Mouse (Mus musculus) kidney, postnatal 14 days (tissue): ENCODE results near the gene Arpp21.

ENCODE experiments used
- DNase-seq: peaks from one replicate; pipeline ENCODE4 v3.0.0; 2022; ENCODE audit warnings: mixed read lengths

The Arpp21 gene

GRCm38 (mm10) chr9:112230716-112231361 lies 4.9 kb downstream of the Arpp21 start:
- DNase-seq: no peak

GRCm38 (mm10) chr9:112228470-112228869 lies 7.3 kb downstream of the Arpp21 start:
- DNase-seq: no peak

DNA sequence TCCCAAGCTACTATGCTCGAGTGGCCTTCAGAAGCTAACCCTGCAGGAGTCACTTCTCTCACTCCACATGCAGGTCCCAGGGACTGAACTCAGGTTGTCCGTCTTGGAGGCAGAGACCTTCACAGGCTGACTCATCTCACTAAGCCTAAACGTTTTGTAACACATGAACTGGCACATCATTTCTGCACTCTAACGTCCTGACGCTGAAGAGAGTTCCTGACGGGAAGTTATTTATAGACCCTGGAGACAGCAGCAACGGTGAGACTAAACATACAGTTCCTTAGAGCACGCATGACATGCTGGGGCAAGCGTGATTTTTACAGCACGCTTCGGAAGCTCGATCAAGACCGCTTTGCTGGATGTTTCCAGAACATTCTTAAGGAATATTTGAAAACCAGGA lies 8.6 kb downstream of the Arpp21 start:
- DNase-seq: no peak

GRCm38 (mm10) chr9:112226511-112226910 lies 9.2 kb downstream of the Arpp21 start:
- DNase-seq: no peak

- DNase-seq: no peak
Observed at GRCm38 (mm10) chr9:112225046-112225445, 10.7 kb downstream of the Arpp21 start.

GRCm38 (mm10) chr9:112219372-112219771 lies 16.4 kb downstream of the Arpp21 start:
- DNase-seq: no peak

- no peak for DNase-seq
Observed at GRCm38 (mm10) chr9:112218237-112218636, 17.5 kb downstream of the Arpp21 start.

DNA sequence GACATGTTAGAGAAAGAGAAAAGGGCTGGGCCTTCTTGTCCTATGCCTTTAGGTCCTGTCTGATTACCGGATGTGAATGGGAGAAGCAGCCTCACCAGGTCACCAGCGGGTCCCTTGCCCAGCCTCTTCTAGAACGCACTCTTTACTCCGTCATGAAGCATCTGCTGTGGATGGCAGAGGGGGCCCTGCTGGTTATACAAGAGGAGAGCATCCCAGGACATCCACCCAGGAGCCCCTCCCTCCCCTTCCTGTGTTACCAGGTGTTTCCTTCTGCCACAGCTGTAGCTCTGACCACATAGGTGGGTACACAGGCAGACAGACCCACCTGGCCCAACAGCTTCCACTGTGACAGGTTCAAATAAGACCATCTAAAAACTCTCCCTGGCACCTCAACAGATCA lies 18.6 kb downstream of the Arpp21 start:
- DNase-seq: no peak

DNA sequence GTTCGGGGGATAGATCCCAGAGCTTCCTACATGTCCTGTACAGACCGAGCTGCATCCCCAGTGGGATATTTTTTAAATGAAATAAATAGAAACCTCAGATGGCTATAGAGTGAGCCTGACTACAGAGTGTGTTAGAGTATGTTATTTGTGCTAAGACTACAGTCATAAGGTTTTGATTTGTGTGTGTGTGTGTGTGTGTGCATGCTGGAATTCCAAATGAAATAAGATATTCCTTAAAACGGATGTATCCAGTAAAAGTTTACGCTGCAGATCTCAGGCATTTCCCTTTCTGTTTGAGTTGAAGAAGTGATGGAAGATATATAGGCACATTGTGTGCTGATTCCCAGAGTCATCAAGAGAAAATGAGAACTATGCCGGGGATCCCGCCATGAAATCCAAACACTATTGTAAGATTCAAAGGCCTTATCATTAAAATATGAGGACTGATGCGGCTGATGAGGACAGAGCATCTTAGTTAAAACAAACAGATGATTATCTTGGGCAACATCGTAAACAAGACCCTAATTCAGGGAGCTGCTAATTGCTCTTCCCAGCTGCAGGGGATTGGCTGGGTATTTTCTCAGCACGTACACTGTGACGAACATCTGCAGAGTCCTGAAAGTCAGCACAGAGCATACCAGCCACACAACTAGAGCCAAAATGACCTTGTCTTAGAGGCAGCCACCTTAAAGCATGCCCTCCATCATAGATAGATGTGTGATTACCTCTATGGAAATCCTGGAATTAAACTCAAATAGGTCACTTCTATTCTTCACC lies 20.5 kb downstream of the Arpp21 start:
- no peak for DNase-seq

DNA sequence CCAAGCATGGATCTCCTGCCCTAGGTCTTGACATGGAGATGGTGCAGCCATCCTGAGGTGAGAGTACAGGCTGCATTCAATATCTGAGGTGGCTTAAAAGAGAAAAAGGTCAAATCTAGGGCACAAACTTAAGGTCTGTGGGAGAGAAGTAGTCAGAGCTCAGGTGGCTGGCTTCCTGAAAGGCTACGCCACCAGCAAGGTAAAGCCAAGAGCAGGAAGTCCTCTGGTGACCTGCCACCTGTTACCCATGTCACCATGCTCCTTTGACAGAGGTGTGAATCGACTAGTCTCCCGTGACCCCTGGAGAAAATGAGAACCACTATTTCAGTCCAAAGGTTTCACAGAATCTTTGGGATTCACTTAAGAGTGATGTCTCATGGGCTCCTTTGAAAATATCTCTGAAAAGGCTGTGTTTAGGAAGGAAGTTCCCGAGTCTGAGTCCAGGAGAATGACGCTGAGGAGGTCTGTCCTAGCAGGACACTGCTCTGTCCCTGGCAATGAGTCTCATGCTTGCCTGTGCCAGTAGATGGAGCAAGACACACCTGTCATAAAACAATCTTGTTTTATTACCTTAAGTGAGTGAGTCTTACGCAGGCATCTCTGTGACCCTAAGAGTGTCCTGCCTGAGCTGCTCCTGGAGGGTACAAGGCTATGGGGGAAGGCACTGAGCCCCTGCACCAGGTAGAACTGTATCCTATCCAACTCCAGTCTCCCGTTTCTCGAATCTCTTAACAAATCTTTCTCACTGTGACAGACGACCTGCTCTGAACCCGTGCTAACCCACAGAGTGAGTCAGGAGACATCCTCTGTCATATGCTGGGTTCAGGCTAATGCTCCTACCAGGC lies 22.1 kb downstream of the Arpp21 start:
- DNase-seq: no peak

- no peak for DNase-seq
Observed at GRCm38 (mm10) chr9:112209803-112210202, 25.9 kb downstream of the Arpp21 start.

GRCm38 (mm10) chr9:112207767-112208166 lies 28.0 kb downstream of the Arpp21 start:
- DNase-seq: no peak

GRCm38 (mm10) chr9:112198296-112198695 lies 37.4 kb downstream of the Arpp21 start:
- DNase-seq: no peak

DNA sequence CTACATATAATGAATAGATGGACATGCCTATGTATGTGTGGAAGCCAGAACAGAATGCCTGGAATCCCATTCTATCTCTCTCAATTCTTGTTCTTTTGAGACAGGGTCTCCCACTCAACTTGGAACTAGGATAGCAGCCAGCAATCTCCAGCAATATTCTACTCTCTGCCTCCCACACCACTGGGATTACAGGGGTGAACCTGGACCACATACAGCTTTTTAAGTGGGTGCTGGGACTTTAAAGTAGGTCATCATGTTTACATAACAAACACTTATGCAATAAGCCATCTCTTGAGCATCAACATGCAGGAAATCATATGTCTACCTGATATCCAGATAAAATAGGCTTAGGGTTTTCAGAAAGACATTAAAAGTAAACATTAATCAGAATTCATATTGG lies 41.7 kb downstream of the Arpp21 start:
- DNase-seq: no peak

GRCm38 (mm10) chr9:112189394-112189793 lies 46.3 kb downstream of the Arpp21 start:
- DNase-seq: no peak

DNA sequence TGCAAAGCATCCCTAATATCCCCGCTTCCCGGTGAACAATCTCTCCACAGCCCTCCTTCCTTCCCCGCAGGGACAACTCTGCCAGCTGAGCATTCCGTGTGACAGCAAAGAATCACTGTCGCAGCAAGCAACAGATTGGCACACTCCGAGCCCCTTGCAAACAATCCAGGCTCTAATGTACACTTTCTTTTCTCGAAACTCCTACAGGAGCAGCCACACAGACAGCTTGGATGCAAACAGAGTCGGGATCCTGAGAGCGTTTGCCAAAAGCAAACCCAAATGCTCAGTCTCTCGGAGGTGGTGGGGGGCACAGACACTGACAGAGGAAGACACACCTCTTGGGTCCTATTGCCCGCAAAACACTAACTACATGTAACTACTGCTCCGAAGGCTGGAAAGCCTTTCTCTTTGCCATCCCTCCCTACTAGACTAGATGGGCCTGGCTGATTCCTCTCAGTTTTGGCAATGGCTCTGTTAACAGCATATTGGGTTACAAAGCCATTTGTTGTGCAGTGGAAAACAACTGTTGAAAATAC lies 47.3 kb downstream of the Arpp21 start:
- no peak for DNase-seq

DNA sequence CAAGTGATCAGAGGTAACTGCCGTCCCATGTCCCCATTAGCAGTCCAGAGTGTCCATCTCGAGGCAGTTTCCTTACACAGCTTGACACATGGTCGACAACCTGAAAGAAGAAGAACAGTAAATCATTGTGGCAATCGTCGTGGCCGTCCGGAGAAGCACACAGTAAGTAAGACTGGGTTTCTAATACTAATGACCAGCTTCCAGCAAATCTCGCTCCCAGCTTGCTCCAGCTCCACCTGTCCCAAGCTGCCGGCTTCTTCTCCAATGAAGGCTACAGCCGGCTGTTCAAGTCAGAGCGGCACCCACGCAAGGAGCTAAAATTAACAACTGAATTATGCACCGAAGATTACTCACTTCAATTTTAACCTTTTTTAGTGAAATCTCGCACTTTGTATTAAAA lies 48.1 kb downstream of the Arpp21 start:
- no peak for DNase-seq

- DNase-seq: no peak
Observed at GRCm38 (mm10) chr9:112186336-112187305, 49.1 kb downstream of the Arpp21 start.

DNA sequence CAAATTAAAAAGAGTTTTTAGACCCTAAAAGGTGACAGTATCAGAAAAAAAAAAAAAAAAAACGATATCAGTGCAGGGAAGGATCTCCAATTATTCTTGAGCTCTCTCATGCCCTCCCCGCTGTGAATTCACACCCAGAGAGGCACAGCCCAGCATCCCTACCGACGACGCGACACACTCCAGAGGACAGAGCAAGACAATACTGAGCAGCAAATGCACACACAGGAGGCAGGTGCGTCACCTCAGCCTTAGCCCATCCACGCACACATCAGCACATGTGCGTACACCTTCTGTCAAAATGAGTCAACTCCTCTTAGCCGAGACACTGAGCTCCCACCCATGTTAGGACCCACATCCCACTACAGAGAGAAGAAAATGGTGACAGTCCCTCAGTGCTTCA lies 50.0 kb downstream of the Arpp21 start:
- no peak for DNase-seq

GRCm38 (mm10) chr9:112182738-112183137 lies 53.0 kb downstream of the Arpp21 start:
- DNase-seq: no peak

DNA sequence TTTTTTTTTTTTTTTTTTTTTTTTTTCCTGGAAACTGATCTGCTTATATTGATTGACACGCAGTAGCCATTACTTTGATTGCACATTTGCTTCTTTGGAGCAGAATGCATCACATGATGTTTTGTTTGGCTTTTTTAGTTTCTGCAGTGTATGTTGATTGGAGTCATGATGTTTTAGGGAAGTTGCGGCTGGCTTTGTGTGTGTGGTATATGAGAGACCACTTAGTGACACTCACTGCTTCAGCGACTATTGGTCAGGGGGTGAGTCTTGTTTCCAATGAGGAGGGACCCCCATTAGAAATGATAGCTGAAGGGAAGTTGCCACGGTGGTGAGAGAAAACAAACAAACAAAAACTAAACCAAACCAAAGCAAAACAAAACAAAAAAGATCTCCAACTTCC lies 55.7 kb downstream of the Arpp21 start:
- no peak for DNase-seq

GRCm38 (mm10) chr9:112178438-112178837 lies 57.3 kb downstream of the Arpp21 start:
- DNase-seq: no peak
